Mouse (Mus musculus): Measurements from ENCODE around the gene Dhx57. TPM values are rescaled to one million over a fixed set of nuclear protein-coding genes. Genes with fewer than 3 reads are reported as not detected.
A peak's percentile ranks its signal among the peaks of the same experiment; 100 is the strongest.
"Not testable (repeated sequence)": the region's sequence is repeated elsewhere in the genome, so short reads cannot be mapped to it uniquely, and the experiment has no call there.

Dhx57 gene
- total RNA-seq, 2 experiments from 2014 or later = 2.0 to 7.7 TPM

DNA sequence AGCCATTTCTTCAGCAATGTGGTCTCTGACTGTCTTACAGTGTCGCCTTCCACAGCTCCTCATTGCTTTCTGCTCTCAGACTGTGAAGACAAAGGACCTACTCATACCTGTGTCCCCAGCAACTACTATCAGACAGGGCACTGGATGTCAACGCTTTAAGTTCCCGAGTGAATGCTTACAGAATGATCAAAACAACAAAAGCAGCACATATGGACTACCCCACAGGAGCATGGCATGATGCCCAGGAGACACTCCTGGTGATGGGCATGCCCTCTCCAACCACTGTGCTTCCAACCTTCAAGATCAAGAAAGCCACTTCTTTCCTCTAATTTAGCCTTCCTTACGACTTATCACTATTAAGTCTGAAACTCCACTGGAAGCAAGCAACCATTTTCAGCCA lies 23.2 kb downstream of the Dhx57 start:
- no peak for ATAC-seq (replicated peaks; ENCODE audit: low FRiP score, poor library complexity, severe bottlenecking)

DNA sequence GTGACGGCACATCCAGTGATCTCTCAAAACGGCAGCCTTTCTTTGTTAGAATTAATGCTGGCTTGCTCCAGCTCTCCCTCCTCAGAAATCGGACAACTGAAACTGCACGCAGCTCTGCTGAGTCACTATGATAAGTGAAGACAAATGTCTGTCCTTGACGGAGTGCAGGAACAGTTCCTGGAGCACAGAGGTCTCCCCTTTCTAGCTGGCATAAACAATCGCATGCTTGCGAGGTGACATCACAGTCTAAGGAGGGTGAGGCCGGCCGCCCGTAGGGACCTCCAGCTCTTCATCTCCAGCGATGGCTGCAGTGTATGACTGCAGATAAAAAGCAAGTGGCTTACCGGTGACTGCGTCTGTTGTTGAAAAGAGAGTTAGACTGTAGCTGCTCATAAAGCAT lies 35.1 kb downstream of the Dhx57 start:
- ATAC-seq (replicated peaks; ENCODE audit: low FRiP score, poor library complexity, severe bottlenecking) = no peak

DNA sequence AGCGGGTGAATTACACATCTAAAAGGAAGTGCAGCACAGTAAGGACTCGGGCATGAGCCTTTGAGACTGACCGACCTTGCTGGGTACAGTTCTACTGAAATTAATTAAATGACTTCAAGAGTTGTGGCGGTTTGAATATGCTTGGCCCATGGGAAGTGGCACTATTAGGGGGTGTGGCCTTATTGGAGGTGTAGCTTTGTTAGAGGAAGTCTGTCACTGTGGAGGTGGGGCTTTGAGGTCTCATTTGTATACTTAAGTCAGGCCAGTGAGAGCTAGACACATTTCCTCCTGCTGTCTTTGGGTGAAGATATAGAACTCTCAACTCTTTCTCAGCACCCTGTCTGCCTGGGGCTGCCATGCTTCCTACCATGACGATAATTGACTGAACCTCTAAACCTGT lies 35.9 kb downstream of the Dhx57 start:
- no peak for ATAC-seq (replicated peaks; ENCODE audit: low FRiP score, poor library complexity, severe bottlenecking)

DNA sequence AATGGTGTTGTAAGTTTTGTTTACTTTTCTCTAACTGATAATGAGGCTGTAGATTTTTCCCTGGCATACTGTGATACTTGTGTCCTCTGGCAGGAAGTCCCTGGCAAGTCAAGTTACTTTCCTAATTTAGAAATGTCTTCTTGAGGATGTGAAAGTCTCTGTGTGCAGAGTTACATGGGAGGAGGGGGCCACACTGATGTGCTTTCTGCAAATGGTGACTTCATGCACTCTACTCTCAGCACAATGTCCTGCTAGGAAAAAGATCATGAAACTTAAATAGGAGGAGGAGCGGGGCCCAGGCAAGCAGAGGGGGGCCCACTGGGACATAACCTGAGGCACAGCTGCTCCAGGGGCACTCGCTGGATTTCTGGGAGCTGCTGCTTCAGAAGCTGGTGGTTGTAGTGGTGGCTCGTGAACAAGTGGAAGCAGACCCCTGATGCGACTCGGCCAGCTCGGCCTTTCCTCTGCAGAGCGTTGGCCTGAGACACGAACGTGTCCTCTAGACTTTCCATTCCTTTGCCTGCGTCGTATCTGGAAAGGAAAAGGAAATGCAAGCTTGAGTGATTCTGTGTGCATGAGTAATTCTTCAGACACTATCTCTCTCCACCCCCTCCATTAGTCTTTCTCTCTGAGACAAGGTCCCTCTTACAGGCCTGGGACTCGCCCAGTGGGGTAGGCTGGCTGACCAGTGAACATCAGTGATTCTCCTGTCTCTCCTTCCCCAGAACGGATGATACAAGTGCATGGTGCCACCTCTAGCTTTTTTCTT lies 37.3 kb downstream of the Dhx57 start:
- ATAC-seq (replicated peaks; ENCODE audit: low FRiP score, poor library complexity, severe bottlenecking) = no peak

DNA sequence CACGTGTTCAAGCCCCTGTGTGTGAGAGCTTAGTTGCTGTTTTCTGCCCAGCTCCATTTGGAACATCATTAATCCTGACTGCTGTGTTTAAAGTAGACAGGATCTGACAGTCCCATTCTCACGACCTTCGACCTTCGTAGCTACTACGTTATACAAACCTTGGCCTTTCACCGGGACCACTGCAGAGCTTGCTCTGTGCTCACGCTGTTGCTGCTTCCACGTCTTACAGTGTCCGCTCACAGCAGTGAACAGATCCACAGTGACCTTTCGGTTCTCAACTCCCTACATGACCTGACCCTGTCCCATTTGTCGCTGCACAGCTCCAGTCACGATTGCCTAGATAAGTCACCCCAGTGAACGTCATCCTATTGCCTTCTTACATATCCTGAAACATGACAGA lies 47.2 kb downstream of the Dhx57 start:
- no peak for ATAC-seq (replicated peaks; ENCODE audit: low FRiP score, poor library complexity, severe bottlenecking)

DNA sequence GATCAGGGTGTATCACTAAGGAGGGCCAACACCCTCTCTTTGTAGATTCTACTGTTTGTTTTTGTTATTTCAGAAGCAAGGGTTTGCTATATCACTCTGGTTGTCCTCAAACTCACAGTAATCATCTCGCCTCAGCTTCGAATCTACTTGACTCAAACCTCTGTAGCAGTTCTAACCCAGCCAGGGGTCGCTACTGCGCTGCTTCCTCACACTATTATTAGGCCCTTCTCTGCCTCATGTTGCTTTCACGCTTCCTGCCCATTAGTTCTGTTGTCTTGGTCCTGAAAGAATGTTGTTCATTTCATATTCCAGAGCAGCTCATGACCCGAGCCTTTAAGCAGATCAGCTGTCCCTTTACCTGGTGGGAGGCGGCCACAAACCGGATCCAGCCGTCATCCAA lies 48.7 kb downstream of the Dhx57 start:
- no peak for ATAC-seq (replicated peaks; ENCODE audit: low FRiP score, poor library complexity, severe bottlenecking)

DNA sequence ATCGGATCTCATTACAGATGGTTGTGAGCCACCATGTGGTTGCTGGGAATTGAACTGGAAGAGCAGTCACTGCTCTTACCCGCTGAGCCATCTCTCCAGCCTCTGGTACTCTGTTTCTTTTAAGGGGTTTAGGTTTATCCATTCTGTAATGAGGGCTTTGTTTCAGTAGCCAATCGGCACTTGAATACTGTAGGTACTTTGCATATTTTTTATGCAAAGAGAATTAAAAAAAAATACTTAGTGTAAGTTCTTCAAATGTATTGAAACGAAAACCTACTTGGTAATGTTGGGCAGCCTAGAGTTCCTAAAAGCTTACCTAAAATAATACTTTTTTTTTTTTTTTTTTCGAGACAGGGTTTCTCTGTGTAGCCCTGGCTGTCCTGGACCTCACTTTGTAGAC lies 52.8 kb downstream of the Dhx57 start:
- ATAC-seq (replicated peaks; ENCODE audit: low FRiP score, poor library complexity, severe bottlenecking) = no peak

DNA sequence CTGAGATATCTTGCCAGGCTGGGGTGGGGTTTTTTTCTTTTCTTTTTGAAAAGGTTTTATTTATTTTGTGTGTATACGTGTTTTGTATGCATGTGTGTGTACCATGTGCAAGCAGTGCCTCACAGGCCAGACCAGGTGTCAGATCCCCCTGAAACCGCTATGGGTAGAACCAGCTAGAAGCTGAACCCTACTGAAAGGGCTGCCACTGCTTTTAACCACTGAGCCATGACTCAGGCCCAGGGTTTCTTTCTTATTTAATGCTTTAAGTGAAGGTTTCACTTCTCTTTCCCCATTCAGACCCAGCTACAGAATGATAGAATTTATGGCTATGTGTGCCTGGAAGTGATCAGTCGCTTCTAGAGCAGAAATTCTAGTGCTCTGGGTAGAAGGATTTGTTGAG lies 53.5 kb downstream of the Dhx57 start:
- ATAC-seq (replicated peaks; ENCODE audit: low FRiP score, poor library complexity, severe bottlenecking) = no peak

DNA sequence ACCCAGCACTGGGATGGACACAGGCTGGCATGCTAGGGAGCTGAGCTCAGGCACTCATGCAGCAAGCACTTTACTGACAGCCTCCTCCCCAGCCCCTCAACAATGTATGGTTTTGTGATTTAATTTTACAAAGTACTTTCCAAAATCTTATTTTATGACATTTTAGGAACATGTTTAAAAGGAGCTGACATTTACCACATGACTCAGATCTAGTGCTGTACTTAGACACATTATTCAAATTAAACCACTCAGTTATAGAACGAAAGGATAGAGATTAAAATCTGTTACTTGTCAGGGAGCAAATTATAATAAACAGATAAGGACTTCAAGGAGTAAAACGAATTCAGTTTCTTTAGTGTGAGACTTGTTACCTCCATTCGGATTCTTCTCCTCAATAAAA lies 54.8 kb downstream of the Dhx57 start:
- no peak for ATAC-seq (replicated peaks; ENCODE audit: low FRiP score, poor library complexity, severe bottlenecking)

DNA sequence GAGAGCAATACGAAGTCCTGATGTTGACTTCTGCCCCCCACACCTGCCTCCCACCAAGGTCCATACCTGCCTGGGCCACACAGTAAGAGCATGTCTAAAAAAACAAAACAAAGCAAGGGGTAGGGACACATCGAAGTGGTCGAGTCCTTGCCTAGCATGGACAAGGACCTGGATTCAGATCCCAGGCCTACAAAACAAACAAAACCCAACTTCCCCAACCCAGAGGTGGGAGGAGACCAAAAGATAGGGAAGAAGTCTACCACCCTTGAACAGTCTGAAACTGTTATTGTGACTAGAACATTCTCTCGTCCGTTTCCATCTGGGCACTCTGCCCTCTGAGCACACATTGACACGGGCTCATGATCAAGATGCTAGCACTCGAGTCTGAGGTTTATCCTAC lies 55.9 kb downstream of the Dhx57 start:
- ATAC-seq (replicated peaks; ENCODE audit: low FRiP score, poor library complexity, severe bottlenecking) = no peak

DNA sequence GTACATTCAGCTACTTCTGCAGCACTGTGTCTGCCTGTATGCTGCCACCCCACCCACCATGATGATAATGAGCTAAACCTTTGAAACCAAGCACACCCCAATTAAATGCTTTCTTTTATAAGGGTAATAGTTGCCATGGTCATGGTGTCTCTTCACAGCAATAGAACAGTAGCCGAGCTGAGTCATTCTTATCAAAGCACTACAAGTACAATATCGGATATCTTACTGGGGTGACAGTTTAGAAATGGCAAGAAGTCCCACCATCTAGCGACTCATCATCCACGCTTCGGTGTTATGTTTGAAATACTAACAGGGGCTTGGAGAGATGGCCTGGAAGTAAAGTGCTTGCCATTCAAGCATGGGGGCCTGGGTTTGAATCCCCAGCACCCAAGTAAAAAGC lies 56.4 kb downstream of the Dhx57 start:
- no peak for ATAC-seq (replicated peaks; ENCODE audit: low FRiP score, poor library complexity, severe bottlenecking)

DNA sequence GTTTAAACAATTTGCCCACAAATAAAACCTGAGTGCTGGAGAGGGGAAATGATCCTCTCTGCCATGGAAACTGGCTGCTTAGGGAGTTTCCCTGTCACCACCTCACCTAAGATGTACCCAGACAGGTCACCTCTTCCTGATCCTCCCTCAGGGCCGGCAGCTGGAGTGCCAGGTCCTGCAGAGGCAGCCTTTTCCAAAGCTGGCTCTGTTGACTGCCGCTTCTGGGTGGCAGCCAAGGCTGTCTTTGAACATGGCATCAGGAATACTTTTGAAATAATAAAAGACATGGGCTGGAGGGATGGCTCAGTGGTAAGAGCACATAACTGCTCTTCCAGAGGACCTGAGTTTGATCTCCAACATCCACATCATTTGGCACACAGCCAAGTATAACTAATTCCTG lies 60.9 kb downstream of the Dhx57 start:
- no peak for ATAC-seq (replicated peaks; ENCODE audit: low FRiP score, poor library complexity, severe bottlenecking)

DNA sequence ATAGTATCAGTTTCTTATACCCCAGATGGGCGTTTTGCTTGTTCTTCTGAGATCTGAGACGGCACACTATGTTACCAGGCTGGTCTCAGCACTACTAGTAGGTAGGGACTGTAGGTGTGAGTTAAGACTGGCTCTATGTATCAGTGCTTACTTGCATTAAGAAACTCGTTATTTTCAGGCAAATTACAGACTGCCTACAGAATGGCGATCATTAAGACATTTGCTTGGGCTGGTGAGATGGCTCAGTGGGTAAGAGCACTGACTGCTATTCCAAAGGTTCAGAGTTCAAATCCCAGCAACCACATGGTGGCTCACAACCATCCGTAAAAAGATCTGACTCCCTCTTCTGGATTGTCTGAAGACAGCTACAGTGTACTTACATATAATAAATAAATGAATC lies 65.1 kb downstream of the Dhx57 start:
- ATAC-seq (replicated peaks; ENCODE audit: low FRiP score, poor library complexity, severe bottlenecking) = peak; percentile 32; the same call in 1 of the 2 replicates

DNA sequence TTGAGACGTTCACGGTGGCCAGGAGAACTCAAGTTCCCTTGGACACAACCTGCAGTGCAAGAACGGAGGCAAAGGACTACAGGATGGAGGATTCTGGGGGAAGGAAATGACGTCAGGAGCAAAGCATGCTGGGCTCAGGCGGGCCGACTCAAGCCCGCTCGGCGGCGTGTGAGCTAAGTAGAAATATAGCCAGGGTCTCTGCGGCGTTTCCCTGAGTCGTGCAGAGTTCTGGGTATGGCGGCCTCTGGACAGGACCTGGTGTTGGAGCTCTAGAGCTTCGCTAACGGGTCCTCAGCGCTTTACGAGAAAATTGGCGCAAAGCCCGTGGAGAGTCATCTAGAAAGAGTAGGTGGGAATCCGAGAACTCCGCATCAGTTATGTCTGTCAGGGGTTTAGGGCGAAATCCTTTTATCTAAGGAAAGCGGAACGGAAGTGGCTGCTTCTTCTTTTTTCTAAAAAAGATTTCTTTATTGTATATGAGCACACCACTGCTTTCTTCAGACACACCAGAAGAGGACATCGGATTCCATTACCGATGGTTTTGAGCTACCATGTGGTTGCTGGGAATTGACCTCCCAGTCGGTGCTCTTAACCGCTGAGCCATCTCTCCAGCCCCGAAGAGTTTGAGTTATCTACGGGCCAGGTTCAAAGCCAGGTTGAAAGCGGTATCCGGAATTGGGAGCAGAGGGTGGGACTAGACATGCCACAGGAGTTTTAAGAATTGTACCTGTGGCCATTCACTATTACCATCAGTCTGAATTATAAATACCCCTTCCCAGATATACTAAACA lies 65.8 kb downstream of the Dhx57 start, which contains the start of gene Gemin6:
Gene Gemin6 (plus strand): TSS at position 116 of the 791 bp plus-strand sequence.
- peak; percentile 100 for ATAC-seq (replicated peaks; ENCODE audit: low FRiP score, poor library complexity, severe bottlenecking)

DNA sequence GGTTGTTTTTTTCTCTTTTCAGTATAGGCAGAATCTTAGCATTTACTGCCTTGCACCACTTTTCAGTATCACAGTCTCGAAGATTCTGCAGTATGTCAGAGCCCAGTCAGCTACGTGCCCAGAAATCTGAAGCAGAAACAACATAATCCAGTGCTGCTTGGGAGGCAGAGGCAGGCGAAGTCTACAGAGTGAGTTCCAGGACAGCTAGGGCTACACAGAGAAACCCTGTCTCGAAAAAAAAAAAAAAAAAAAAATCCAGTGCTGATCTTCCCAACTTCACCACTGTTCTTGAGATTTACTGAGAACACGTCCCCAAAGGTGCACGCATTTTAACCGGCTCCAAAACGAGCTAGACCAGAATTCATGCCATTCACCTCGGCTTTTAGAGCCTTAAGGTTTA lies 66.4 kb downstream of the Dhx57 start:
- peak; percentile 64 for ATAC-seq (replicated peaks; ENCODE audit: low FRiP score, poor library complexity, severe bottlenecking)

DNA sequence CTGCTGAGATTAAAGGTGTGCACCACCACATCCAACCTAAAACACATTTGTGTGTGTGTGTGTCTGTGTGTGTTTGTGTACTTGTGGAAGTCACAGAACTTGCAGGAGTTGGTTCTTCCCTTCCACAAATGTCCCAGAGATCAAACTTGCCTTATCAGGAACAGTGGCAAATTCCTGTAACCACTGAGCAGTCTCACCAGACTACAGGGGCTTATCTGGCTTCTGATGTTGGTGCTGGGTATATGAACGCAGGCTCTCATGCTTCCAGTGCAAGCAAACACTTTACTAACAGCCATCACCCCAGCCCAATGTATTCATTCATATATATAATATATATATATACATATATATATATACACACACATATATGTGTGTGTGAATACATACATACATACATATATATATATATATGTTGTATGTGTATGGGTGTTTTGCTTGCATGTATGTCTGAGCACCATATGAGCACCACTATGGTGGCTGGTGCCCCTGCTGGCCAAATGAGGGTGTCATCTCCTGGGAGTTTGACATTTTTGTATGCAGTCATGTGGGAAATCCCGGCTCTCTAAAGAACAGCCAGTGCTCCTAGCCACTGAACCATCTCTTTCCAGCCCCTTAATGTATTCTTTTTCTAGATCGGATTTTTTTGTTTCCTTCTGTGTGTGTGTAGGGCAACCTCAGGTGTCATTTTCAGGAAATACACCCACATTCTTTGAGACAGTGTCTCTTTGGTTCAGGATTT lies 68.2 kb downstream of the Dhx57 start:
- ATAC-seq (replicated peaks; ENCODE audit: low FRiP score, poor library complexity, severe bottlenecking) = no peak

DNA sequence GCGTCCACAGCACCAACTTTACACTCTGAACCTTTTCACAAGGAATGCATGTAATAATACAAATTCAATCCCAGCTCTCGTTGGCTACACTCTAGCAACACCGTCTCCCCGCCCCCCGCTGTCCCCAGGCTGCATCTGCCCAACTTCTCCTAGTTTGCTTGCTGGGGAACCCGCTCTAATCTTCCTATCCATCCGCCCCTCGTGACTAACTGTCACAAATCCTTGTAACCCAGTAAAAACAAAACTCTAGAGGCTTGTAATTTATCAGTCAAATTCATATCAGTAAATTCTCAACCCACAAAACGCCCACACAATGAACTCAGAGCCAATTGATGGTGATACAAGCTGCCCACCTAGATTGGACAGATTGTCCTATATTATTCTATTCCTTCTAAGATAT lies 69.1 kb downstream of the Dhx57 start:
- ATAC-seq (replicated peaks; ENCODE audit: low FRiP score, poor library complexity, severe bottlenecking) = no peak

DNA sequence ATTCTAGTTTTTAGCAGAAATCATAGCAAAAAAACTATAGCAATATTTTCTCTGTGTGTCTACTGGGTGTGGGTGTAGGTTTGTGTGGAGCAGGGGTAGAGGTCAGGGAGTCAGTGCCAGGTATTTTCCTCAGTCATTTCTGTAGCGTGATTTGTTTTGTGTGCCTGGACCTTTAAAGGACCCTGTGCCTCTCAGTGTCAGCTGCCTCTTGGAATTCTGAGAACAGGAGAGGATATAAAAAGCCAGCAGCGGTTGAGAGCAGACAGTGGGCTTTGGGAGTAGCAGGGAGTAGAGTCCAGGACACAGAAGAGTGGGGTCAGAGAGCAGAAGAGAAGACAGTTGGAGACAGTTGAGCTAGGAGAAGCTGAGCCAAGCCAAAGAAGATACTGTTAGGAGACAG lies 70.1 kb downstream of the Dhx57 start:
- ATAC-seq (replicated peaks; ENCODE audit: low FRiP score, poor library complexity, severe bottlenecking) = no peak

DNA sequence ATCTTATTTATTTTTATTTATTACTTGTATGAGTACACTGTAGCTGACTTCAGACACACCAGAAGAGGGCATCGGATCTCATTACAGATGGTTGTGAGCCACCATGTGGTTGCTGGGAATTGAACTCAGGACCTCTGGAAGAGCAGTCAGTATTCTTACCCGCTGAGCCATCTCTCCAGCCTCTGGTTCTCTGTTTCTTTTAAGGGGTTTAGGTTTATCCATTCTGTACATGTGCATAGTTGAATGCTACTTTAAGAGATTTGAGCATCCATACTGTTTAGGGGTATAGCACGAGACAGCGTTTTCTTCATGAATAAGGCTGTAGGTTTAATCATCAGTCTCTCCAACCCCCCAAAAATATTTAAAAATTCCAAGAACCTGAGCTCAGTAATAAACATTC lies 76.3 kb downstream of the Dhx57 start:
- ATAC-seq (replicated peaks; ENCODE audit: low FRiP score, poor library complexity, severe bottlenecking) = not testable (repeated sequence)

DNA sequence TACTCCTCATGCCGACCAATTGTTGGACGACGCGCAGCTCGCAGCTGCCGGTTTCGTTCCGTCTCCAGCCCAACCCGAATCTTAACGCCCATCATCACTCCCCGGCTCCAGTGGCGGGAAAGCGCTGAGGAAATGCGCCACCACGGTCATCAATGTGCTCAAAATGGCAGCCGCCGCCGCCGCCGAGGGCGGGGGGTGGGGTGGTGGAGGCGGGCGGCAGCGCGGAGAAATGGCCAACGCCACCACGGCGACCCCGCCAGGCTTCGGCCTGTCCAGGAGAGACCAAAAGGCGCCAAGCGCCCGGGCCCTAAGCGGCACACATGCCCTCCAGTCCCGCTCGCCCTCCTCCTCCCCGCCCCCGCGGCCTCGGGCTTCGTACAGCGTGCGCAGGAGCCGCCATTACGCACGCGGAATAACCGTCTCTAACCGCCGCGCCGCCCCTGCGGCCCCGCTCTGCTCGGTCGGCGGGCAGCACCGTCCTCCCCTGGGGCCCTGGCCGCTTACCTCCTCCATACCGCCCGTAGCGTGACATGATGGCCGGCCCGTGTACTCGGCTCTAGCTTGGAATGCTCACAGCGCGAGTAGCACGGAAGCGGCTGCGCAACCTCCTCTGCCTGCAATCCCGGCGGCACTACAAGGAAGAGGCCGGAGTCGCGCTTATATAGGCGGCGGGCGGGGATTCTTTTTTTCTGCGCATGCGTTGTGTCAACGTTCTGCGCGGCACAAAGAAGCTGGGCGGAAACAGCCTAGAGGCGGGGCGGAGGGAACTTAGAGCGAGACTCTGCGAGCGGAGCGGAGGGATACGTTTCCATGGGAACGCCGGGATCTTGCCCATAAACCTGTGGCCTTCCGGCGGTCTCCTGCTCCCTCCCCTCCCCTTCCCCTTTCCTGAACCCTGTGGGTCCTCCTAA lies 83.3 kb downstream of the Dhx57 start, which contains the start of the genes Srsf7 and Ttc39d:
Gene Srsf7 (minus strand): TSS at position 637 of the 911 bp plus-strand sequence.
Gene Ttc39d (plus strand): TSS at position 790 of the 911 bp plus-strand sequence.
- ATAC-seq (replicated peaks; ENCODE audit: low FRiP score, poor library complexity, severe bottlenecking) = peak; percentile 92
